Mouse (Mus musculus) liver, embryonic 15.5 days (tissue): Measurements from ENCODE around the gene Wdr62. TPM values are rescaled to one million over a fixed set of nuclear protein-coding genes. Genes with fewer than 3 reads are reported as not detected.
A peak's percentile ranks its signal among the peaks of the same experiment; 100 is the strongest.

Experiments used
- ATAC-seq: fragments of 200-750 bp; cut with Nextera tagmentation; 2 replicates; pipeline ENCODE4 v1.8.0; 2017; ENCODE audit warnings: moderate number of reproducible peaks, mild to moderate bottlenecking, moderate library complexity; ENCODE audit not compliant: insufficient read depth
- H3K27ac ChIP-seq: fragments of 300-500 bp; sonication (generic); replicated peaks from 2 replicates; pipeline ENCODE4 v1.5.1; 2015; ENCODE audit warnings: mild to moderate bottlenecking, inconsistent platforms
- H3K27me3 ChIP-seq: fragments of 300-500 bp; sonication (generic); 2 replicates; pipeline ENCODE4 v1.6.1; 2015; ENCODE audit warnings: mild to moderate bottlenecking, inconsistent platforms
- H3K36me3 ChIP-seq: fragments of 300-500 bp; sonication (generic); replicated peaks from 2 replicates; pipeline ENCODE4 v1.6.1; 2015; ENCODE audit warnings: moderate library complexity, mild to moderate bottlenecking, inconsistent platforms
- H3K4me1 ChIP-seq: fragments of 300-500 bp; sonication (generic); replicated peaks from 2 replicates; pipeline ENCODE4 v1.6.1; 2015; ENCODE audit warnings: inconsistent platforms
- H3K4me2 ChIP-seq: fragments of 300-500 bp; sonication (generic); 2 replicates; pipeline ENCODE4 v1.6.1; 2015; ENCODE audit warnings: moderate library complexity, mild to moderate bottlenecking, inconsistent platforms
- H3K4me3 ChIP-seq: fragments of 300-500 bp; sonication (generic); replicated peaks from 2 replicates; pipeline ENCODE4 v1.5.1; 2015; ENCODE audit warnings: mild to moderate bottlenecking, inconsistent platforms
- H3K9ac ChIP-seq: fragments of 300-500 bp; sonication (generic); 2 replicates; pipeline ENCODE4 v1.6.1; 2015; ENCODE audit warnings: moderate library complexity, mild to moderate bottlenecking, inconsistent platforms
- H3K9me3 ChIP-seq: fragments of 300-500 bp; sonication (generic); replicated peaks from 2 replicates; pipeline ENCODE4 v1.6.1; 2016; ENCODE audit warnings: inconsistent platforms
- WGBS: fragments of 180-500 bp; shearing (Covaris S2); methylation state at CpG from one replicate; pipeline ENCODE4 v1.1.7; 2015; ENCODE audit warnings: mixed read lengths; ENCODE audit not compliant: insufficient replicate concordance; 5-methylcytosine and 5-hydroxymethylcytosine counted together
- polyA plus RNA-seq: library from polyadenylated mRNA; unstranded; fragments of >200 nt; fragmentation: Nextera tagmentation; extraction: Ambion mirVana; gene quantifications from 2 replicates; pipeline ENCODE4 v1.2.1, GENCODE M21; 2015

Gene Wdr62
- polyA plus RNA-seq, 1 experiment from 2014 or later: 8.1 TPM

- no peak overlapping the region for H3K27ac ChIP-seq
- no peaks in the 10 kb centered on the region for H3K9me3 ChIP-seq
- ATAC-seq: no peak
- no peak overlapping the region for H3K9ac ChIP-seq
- no peaks in the 10 kb centered on the region for H3K4me1 ChIP-seq
- H3K27me3 ChIP-seq: peaks cover 28% of the 10 kb centered on the region
- H3K4me3 ChIP-seq: no peak overlapping the region
- 56% methylated on average over 8 of the region's 8 CpGs for WGBS
- no peaks in the 10 kb centered on the region for H3K36me3 ChIP-seq
- no peak overlapping the region for H3K4me2 ChIP-seq
Measured at GRCm38 (mm10) chr7:30286701-30287410, 6.6 kb upstream of the Wdr62 start.

GRCm38 (mm10) chr7:30282740-30283139, 2.5 kb upstream of the Wdr62 start:
- Histone ChIP-seq H3K4me3 (no peak overlapping the region), H3K9me3 (no peaks in the 10 kb centered on the region), H3K4me1 (peaks cover 30% of the 10 kb centered on the region), H3K27ac (no peak overlapping the region), H3K36me3 (no peaks in the 10 kb centered on the region), H3K9ac (no peak overlapping the region), H3K4me2 (no peak overlapping the region), H3K27me3 (0 out of 2 replicates have a peak, but pooled peaks cover 7% of the 10 kb centered on the region)
- no peak for ATAC-seq
- WGBS: 63% methylated on average over 7 of the region's 7 CpGs

GRCm38 (mm10) chr7:30281522-30281921, 1.3 kb upstream of the Wdr62 start:
- Histone ChIP-seq H3K4me1 (peaks cover 33% of the 10 kb centered on the region), H3K9ac (no peak overlapping the region), H3K9me3 (no peaks in the 10 kb centered on the region), H3K27me3 (0 out of 2 replicates have a peak, but pooled peaks cover 7% of the 10 kb centered on the region), H3K4me3 (no peak overlapping the region), H3K27ac (no peak overlapping the region), H3K4me2 (peak overlapping the region; percentile 95), H3K36me3 (no peaks in the 10 kb centered on the region)
- WGBS: 60% methylated on average over 4 of the region's 4 CpGs
- no peak for ATAC-seq

- no peaks in the 10 kb centered on the region for H3K9me3 ChIP-seq
- H3K36me3 ChIP-seq: no peaks in the 10 kb centered on the region
- peak overlapping the region; percentile 95 for H3K4me2 ChIP-seq
- ATAC-seq: peak; percentile 31
- peak overlapping the region; percentile 31 for H3K9ac ChIP-seq
- WGBS: under 1% methylated on average over 20 of the region's 20 CpGs
- H3K27ac ChIP-seq: peak overlapping the region; percentile 98
- peaks cover 33% of the 10 kb centered on the region for H3K4me1 ChIP-seq
- peak overlapping the region; percentile 79 for H3K4me3 ChIP-seq
- H3K27me3 ChIP-seq: 0 out of 2 replicates have a peak, but pooled peaks cover 3% of the 10 kb centered on the region
Measured at GRCm38 (mm10) chr7:30280670-30281138, 485 bp upstream of the Wdr62 start.

- WGBS: 0% methylated on average over 6 of the region's 6 CpGs
- H3K27ac ChIP-seq: peak overlapping the region; percentile 98
Measured at GRCm38 (mm10) chr7:30279536-30279935, 683 bp downstream of the Wdr62 start.

GRCm38 (mm10) chr7:30278911-30279310, 1.3 kb downstream of the Wdr62 start:
- Histone ChIP-seq H3K9me3 (no peaks in the 10 kb centered on the region), H3K36me3 (peaks cover 7% of the 10 kb centered on the region; the same call in 1 of the 2 replicates), H3K27me3 (no peaks in the 10 kb centered on the region), H3K4me2 (peak overlapping the region; percentile 95), H3K4me1 (peaks cover 33% of the 10 kb centered on the region), H3K4me3 (peak overlapping the region; percentile 79), H3K9ac (peak overlapping the region; percentile 70; the same call in 1 of the 2 replicates), H3K27ac (no peak overlapping the region)
- WGBS: 47% methylated on average over 2 of the region's 2 CpGs
- ATAC-seq: no peak

More at GRCm38 (mm10) chr7:30279536-30279935, 683 bp downstream of the Wdr62 start:
- Histone ChIP-seq H3K27me3 (no peaks in the 10 kb centered on the region), H3K4me2 (peak overlapping the region; percentile 95), H3K4me1 (peaks cover 33% of the 10 kb centered on the region), H3K9ac (peak overlapping the region; percentile 70), H3K36me3 (0 out of 2 replicates have a peak, but pooled peaks cover under 1% of the 10 kb centered on the region), H3K9me3 (no peaks in the 10 kb centered on the region), H3K4me3 (peak overlapping the region; percentile 79)
- ATAC-seq: peak; percentile 51

- H3K4me3 ChIP-seq: no peak overlapping the region
- no peaks in the 10 kb centered on the region for H3K9me3 ChIP-seq
- H3K27me3 ChIP-seq: no peaks in the 10 kb centered on the region
- WGBS: 78% methylated on average over 6 of the region's 6 CpGs
- peaks cover 17% of the 10 kb centered on the region for H3K4me1 ChIP-seq
- no peak overlapping the region for H3K27ac ChIP-seq
- no peak overlapping the region for H3K9ac ChIP-seq
- no peak overlapping the region for H3K4me2 ChIP-seq
- no peak for ATAC-seq
- H3K36me3 ChIP-seq: peaks cover 39% of the 10 kb centered on the region
Measured at GRCm38 (mm10) chr7:30274383-30274782, 5.8 kb downstream of the Wdr62 start.

- H3K4me2 ChIP-seq: no peak overlapping the region
- ATAC-seq: no peak
- peaks cover 83% of the 10 kb centered on the region for H3K36me3 ChIP-seq
- H3K4me1 ChIP-seq: no peaks in the 10 kb centered on the region
- no peak overlapping the region for H3K4me3 ChIP-seq
- H3K9me3 ChIP-seq: no peaks in the 10 kb centered on the region
- no peaks in the 10 kb centered on the region for H3K27me3 ChIP-seq
- no peak overlapping the region for H3K9ac ChIP-seq
- H3K27ac ChIP-seq: no peak overlapping the region
- 76% methylated on average over 4 of the region's 4 CpGs for WGBS
Measured at GRCm38 (mm10) chr7:30269641-30270040, 10.6 kb downstream of the Wdr62 start.

GRCm38 (mm10) chr7:30266780-30267179, 13.4 kb downstream of the Wdr62 start:
- ATAC-seq: no peak
- peaks cover 87% of the 10 kb centered on the region for H3K36me3 ChIP-seq
- no peaks in the 10 kb centered on the region for H3K9me3 ChIP-seq
- WGBS: 81% methylated on average over 3 of the region's 3 CpGs
- H3K9ac ChIP-seq: no peak overlapping the region
- H3K27me3 ChIP-seq: no peaks in the 10 kb centered on the region
- no peak overlapping the region for H3K4me3 ChIP-seq
- H3K4me1 ChIP-seq: no peaks in the 10 kb centered on the region
- H3K27ac ChIP-seq: no peak overlapping the region
- H3K4me2 ChIP-seq: no peak overlapping the region

- ATAC-seq: no peak
- Histone ChIP-seq H3K27me3 (no peaks in the 10 kb centered on the region), H3K9ac (no peak overlapping the region), H3K36me3 (peaks cover 88% of the 10 kb centered on the region), H3K4me1 (no peaks in the 10 kb centered on the region), H3K27ac (no peak overlapping the region), H3K4me2 (no peak overlapping the region), H3K4me3 (no peak overlapping the region), H3K9me3 (no peaks in the 10 kb centered on the region)
- 76% methylated on average over 7 of the region's 7 CpGs for WGBS
Measured at GRCm38 (mm10) chr7:30265935-30266334, 14.3 kb downstream of the Wdr62 start.

- H3K4me2 ChIP-seq: no peak overlapping the region
- no peak overlapping the region for H3K9ac ChIP-seq
- 78% methylated on average over 5 of the region's 5 CpGs for WGBS
- no peaks in the 10 kb centered on the region for H3K4me1 ChIP-seq
- no peak overlapping the region for H3K27ac ChIP-seq
- no peak overlapping the region for H3K4me3 ChIP-seq
- no peaks in the 10 kb centered on the region for H3K9me3 ChIP-seq
- H3K27me3 ChIP-seq: no peaks in the 10 kb centered on the region
- no peak for ATAC-seq
- H3K36me3 ChIP-seq: peaks cover 86% of the 10 kb centered on the region
Measured at GRCm38 (mm10) chr7:30265531-30265930, 14.7 kb downstream of the Wdr62 start.
